Mouse (Mus musculus) liver, embryonic 14.5 days (tissue): ENCODE data around the gene Arap1. TPM values are rescaled to one million over a fixed set of nuclear protein-coding genes. Genes with fewer than 3 reads are reported as not detected.

ENCODE experiments used
- ATAC-seq: fragments of 200-750 bp; cut with Nextera tagmentation; 2 replicates; pipeline ENCODE4 v1.8.0; 2017; ENCODE audit warnings: moderate number of reproducible peaks, mild to moderate bottlenecking, moderate library complexity; ENCODE audit not compliant: insufficient read depth
- DNase-seq, 3 experiments: peaks; one replicate each; pipeline ENCODE4 v3.0.0-alpha.2; 2012 to 2013; ENCODE audit warnings: low read depth in 3 of 3, low spot score in 3 of 3
- H3K27ac ChIP-seq: fragments of 300-500 bp; sonication (generic); 2 replicates; pipeline ENCODE4 v1.5.1; 2014; ENCODE audit warnings: moderate library complexity, mild to moderate bottlenecking, control low read depth, inconsistent platforms
- H3K27me3 ChIP-seq: fragments of 300-500 bp; sonication (generic); 2 replicates; pipeline ENCODE4 v1.6.1; 2014; ENCODE audit warnings: mild to moderate bottlenecking, low read length, moderate library complexity; ENCODE audit not compliant: control insufficient read depth, insufficient read depth
- H3K36me3 ChIP-seq: fragments of 300-500 bp; sonication (generic); replicated peaks from 2 replicates; pipeline ENCODE4 v1.6.1; 2014; ENCODE audit warnings: low read depth; ENCODE audit not compliant: control insufficient read depth, insufficient read depth
- H3K4me1 ChIP-seq, 2 experiments: fragments of 200-500 bp in 1 of 2; fragments of 300-500 bp in 1 of 2; sonication (generic) in 1 of 2; replicated peaks; 2 replicates each; pipeline ENCODE4 v1.6.1; 2012 to 2014; ENCODE audit warnings: antibody characterized with exemption in 1 of 2, inconsistent platforms in 1 of 2, low read length in 1 of 2; ENCODE audit not compliant: control insufficient read depth in 2 of 2, insufficient read depth in 2 of 2
- H3K4me2 ChIP-seq: fragments of 300-500 bp; sonication (generic); 2 replicates; pipeline ENCODE4 v1.6.1; 2014; ENCODE audit warnings: low read depth, mild to moderate bottlenecking, control low read depth, moderate library complexity
- H3K4me3 ChIP-seq, 2 experiments: fragments of 200-500 bp in 1 of 2; fragments of 300-500 bp in 1 of 2; sonication (generic) in 1 of 2; 2 replicates each; pipeline ENCODE4 v1.5.1; 2012 to 2014; ENCODE audit warnings: low read depth in 2 of 2, low read length in 2 of 2, mild to moderate bottlenecking in 2 of 2, control low read depth in 1 of 2, inconsistent platforms in 1 of 2, moderate library complexity in 1 of 2; ENCODE audit not compliant: insufficient read depth in 1 of 2
- H3K9ac ChIP-seq: fragments of 300-500 bp; sonication (generic); replicated peaks from 2 replicates; pipeline ENCODE4 v1.6.1; 2014; ENCODE audit warnings: mild to moderate bottlenecking, control low read depth, moderate library complexity
- H3K9me3 ChIP-seq: fragments of 300-500 bp; sonication (generic); 2 replicates; pipeline ENCODE4 v1.6.1; 2016; ENCODE audit warnings: low read length, mixed read lengths; ENCODE audit not compliant: control insufficient read depth
- CTCF ChIP-seq: IDR thresholded peaks from 2 replicates; pipeline ENCODE4 v1.5.1; 2016; ENCODE audit warnings: antibody characterized with exemption, low read depth, control low read depth
- EP300 ChIP-seq: IDR thresholded peaks from 2 replicates; pipeline ENCODE4 v1.6.1; 2016; ENCODE audit warnings: antibody characterized with exemption, low read depth
- WGBS: fragments of 180-500 bp; shearing (Covaris S2); extraction: QIAGEN DNeasy Blood & Tissue Kit; methylation state at CpG from one replicate; pipeline ENCODE4 v1.1.7; 2014; ENCODE audit not compliant: insufficient replicate concordance; 5-methylcytosine and 5-hydroxymethylcytosine counted together
- polyA plus RNA-seq, 2 experiments: library from polyadenylated mRNA; depleted of rRNA in 1 of 2; stranded (reverse) in 1 of 2; unstranded in 1 of 2; fragments of >200 nt; fragmentation: Nextera tagmentation in 1 of 2; extraction: Ambion mirVana in 1 of 2; gene quantifications; 2 replicates each; pipeline versions ENCODE4 v1.2.1 to v1.2.3; 2012 to 2014

The Arap1 gene
- polyA plus RNA-seq, 2 experiments = 13.7 to 13.9 TPM

DNA sequence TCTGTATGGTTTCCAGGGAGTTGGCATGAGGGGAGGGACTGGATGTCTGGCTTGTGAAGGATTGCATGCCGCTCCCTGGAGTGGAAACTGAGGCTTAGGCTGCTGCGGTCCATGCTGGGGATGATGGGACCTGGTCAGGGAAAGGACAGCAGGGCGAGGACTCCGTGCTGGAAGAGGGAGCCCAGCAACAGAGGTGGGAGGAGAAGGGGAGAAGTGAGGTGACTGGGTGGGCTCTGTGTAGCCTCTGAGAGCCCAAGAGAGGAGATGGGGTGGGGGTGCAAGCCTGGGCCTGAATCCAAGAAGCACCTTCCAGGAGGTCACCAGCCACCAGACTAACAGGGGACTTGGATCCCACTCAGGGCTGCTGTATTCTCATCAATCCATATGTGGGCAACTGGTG, 108.5 kb downstream of the Arap1 start:
- H3K36me3 ChIP-seq = no peaks in the 10 kb centered on the region
- TF ChIP-seq EP300 (no peak), CTCF (no peak)
- DNase-seq (no peak), ATAC-seq (no peak)
- WGBS = 52% methylated on average over 4 of the region's 4 CpGs
- H3K27me3 ChIP-seq = peaks cover 11% of the 10 kb centered on the region
- no peak overlapping the region for H3K27ac ChIP-seq
- H3K4me1 ChIP-seq = no peaks in the 10 kb centered on the region
- H3K9ac ChIP-seq = no peak overlapping the region
- H3K4me2 ChIP-seq = no peak overlapping the region
- no peaks in the 10 kb centered on the region for H3K9me3 ChIP-seq
- no peak overlapping the region for H3K4me3 ChIP-seq

DNA sequence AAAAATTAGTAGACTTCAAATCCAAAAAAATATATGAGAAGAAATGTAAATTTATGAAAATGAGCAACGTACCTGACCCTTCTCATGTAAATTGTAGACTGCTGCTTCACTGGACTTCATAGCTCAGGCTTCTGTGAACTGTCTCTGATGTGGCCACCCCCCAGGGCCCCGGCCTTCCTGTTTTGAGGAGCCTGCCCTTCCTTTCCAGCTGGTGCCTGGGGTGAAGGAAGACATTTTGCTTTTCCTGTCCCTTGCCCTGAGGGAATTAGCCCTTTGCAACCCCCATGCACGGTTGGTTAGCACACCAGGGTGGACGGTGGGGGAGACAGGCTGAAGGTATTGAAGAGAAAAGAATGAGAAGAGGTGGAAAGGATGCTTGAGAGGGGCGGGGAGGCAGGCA, 108.9 kb downstream of the Arap1 start:
- H3K27me3 ChIP-seq = peaks cover 6% of the 10 kb centered on the region
- no peak for TF ChIP-seq EP300
- no peak for TF ChIP-seq CTCF
- DNase-seq (no peak), ATAC-seq (no peak)
- no peak overlapping the region for H3K27ac ChIP-seq
- H3K9ac ChIP-seq = no peak overlapping the region
- no peak overlapping the region for H3K4me3 ChIP-seq
- no peaks in the 10 kb centered on the region for H3K4me1 ChIP-seq
- H3K4me2 ChIP-seq = no peak overlapping the region
- WGBS = 21% methylated on average over 5 of the region's 5 CpGs
- H3K9me3 ChIP-seq = no peaks in the 10 kb centered on the region
- no peaks in the 10 kb centered on the region for H3K36me3 ChIP-seq

DNA sequence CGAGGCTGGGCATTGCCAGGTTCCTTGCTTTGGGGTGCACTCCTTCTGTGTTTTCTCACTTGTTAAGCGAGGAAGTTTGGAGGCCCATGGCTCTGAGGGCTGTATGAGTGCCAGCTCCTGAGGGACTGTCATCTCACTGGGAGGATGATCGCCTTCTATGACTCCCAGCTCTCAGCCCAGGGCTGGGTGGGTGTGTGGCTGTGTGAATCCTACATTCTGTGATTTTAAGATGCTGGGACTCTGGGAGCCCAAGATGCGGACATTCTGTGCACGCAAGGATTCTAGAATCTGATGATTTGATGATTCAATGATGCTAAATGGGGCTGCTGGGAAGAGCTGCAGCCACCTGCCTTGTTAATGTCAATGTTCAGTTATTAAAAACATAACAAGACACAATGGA, 109.4 kb downstream of the Arap1 start:
- DNase-seq (no peak), ATAC-seq (no peak)
- WGBS = 52% methylated on average over 5 of the region's 5 CpGs
- Histone ChIP-seq H3K9ac (no peak overlapping the region), H3K4me3 (no peak overlapping the region), H3K4me1 (no peaks in the 10 kb centered on the region), H3K9me3 (no peaks in the 10 kb centered on the region), H3K27ac (no peak overlapping the region), H3K27me3 (peaks cover 1% of the 10 kb centered on the region), H3K36me3 (no peaks in the 10 kb centered on the region), H3K4me2 (no peak overlapping the region)
- TF ChIP-seq EP300 (no peak), CTCF (no peak)

DNA sequence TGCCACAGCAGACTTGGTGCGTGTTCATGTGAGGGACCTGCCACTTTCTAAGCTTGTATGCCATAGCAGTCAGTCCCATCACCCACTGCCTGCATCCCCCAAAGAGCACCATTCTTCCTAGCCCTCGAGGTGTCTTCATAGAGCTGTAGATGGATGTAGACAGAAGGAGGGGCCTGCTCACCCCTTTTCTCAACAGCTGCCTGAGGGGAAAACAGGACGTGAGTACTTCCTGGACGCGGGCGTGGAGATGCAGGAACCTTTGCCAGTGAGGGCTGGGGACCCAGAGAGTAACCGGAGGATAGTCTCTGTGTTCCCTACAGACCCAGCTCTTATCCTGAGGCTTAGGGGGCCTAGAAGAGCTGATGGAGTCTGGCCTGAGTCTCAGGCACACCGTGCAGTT, 109.9 kb downstream of the Arap1 start:
- DNase-seq (no peak), ATAC-seq (no peak)
- Histone ChIP-seq H3K27ac (no peak overlapping the region), H3K9me3 (no peaks in the 10 kb centered on the region), H3K9ac (no peak overlapping the region), H3K4me2 (no peak overlapping the region), H3K4me3 (no peak overlapping the region), H3K27me3 (no peaks in the 10 kb centered on the region), H3K4me1 (no peaks in the 10 kb centered on the region), H3K36me3 (no peaks in the 10 kb centered on the region)
- 26% methylated on average over 8 of the region's 8 CpGs for WGBS
- TF ChIP-seq CTCF = no peak

DNA sequence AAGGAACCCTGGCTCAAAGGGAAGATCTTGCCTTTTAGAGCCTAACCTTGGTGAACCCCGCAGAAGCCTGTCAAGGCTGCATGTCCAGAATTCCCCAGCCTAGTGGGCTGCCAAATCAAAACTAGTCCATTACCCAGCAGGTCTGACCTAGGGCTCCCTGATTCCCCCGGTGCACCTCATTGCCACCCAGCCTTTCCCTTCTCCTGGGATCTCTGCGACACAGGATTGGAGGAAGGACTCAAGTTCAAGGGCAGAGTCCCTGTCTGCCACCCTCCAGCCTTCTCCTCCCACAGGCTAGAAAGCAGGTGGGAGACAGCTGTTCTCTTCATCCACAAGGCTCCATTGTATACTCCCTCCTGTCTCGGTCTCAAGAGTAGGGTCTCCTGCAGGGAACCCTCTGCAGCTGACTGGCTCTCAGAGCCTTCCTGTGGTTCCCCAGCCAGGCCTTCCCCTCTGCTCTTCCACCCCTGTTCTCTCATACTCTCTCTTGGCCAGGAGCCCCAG, 110.5 kb downstream of the Arap1 start:
- no peaks in the 10 kb centered on the region for H3K4me1 ChIP-seq
- no peaks in the 10 kb centered on the region for H3K9me3 ChIP-seq
- no peak overlapping the region for H3K9ac ChIP-seq
- no peak for TF ChIP-seq CTCF
- no peak for TF ChIP-seq EP300
- H3K27ac ChIP-seq = no peak overlapping the region
- 58% methylated on average over 4 of the region's 4 CpGs for WGBS
- DNase-seq (no peak), ATAC-seq (no peak)
- H3K36me3 ChIP-seq = no peaks in the 10 kb centered on the region
- H3K4me2 ChIP-seq = no peak overlapping the region
- no peaks in the 10 kb centered on the region for H3K27me3 ChIP-seq
- H3K4me3 ChIP-seq = no peak overlapping the region
